Mouse (Mus musculus) NIH3T3 (cell line): ENCODE measurements around the gene Dnajc6.

Experiments used
- DNase-seq: peaks from one replicate; pipeline ENCODE4 v3.0.0-alpha.2; 2012; ENCODE audit warnings: low read depth

Gene Dnajc6

DNA sequence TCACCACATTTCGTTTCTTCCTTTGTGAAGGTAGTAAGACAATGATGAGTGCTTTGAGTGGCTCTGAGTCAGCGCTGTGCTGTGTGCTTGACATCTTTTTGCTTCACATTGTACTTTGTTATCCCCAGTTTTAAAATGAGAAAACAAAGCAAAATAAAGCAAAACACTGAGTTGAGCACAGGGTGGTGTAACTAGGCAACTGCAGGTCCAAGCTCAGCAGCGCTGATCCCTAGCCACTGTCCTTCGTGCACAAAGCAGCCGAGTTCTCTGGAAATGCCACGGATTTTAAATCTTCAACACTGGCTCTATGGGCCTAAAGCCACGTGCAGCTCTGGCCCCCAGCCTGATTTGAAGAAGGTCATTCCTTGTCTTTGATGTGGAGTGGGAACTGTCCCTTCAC, 72.6 kb downstream of the Dnajc6 start:
- no peak for DNase-seq

DNA sequence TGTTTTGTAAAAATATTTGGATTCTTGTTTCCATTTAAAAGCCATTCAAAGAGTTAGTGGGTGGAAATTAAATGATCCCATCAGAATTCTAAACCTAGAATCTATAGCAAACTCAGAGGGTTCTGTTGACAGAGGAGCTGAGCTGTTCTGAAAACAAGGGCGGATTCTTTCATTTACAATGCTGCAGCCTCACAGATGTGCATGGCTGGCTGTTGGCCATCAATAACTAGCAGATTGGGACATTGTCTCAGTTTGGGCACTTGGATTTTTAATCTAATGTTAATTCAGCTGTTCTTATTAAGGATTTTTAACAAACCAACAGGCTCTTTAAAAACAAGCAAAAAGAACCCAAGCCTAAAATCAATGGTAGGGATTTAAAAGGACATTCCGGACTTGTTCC, 75.7 kb downstream of the Dnajc6 start:
- no peak for DNase-seq

DNA sequence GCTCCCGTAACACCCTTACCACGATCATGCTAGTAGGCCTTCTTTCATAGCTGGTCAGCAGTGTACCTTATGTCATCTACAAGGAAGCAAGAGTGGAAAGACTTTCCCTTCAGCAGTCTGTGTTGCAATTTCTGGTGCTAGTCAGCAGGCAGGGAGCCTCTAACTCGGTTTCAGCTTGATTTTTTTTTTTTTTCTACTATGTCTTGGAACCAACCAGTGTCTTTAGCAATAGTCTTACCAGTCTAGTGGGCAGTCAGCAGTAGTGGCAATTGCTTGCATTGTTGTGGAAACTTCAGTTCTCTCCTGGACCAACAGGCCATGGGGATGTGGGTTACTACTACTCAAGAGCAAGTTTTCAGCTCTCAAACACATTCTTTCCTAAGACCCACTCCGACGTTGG, 78.9 kb downstream of the Dnajc6 start:
- DNase-seq = no peak

DNA sequence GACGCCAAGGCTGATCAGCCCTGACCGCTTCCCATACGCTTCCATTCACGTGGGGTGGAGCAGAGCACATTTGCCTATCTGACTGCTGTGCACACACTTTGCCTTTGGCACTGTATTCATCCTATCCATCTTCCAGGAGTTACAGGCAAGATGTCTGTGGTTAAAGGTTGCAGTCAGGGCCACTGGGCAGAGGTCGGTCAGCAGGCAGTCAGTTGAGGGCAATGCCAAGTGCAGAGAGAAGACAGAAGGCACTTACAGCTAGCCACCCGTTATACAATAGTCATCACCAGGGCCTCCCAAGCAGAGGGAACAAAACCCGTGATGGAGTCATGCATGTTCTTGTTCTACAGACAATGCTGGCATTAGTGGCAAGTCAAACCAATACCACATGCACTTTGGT, 82.3 kb downstream of the Dnajc6 start:
- DNase-seq = no peak

DNA sequence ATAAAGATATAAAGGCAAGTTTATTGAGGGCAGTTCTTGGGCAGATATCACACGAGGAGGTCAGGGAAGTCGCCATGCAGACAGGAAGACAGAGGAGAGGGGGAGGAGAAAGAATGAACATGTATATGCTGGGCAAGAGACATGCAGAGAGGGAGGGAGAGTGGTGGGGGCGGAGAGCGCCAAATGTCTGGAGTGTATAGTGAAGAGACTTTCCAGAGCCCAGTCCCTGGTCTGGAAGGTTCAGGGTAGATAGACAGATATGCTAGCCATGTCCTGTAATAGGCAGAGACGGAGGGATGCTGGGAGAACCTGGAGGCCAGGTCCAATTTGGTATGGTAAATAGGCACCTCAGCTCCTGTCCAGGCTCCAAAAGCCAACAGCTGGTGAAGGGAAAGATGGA, 83.1 kb downstream of the Dnajc6 start:
- DNase-seq = no peak

DNA sequence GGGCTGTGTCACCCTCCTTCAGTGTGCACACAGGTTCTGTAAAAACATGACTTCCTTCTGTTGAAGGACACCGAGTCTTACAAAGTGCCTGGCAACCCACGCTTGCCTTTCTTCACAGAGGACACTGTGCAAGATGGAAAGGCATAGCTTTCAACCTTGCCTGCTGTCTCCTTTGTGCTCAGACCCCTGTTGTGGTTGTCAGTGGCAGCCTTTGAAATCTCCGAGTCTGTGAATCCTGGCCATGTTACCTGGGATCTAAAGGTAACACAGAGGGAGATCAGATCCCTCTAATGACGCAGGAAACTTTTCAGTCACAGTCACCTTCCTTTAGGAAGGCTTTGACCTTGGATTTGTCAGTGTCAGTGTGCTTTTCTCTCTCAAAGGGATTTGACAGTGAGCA, 84.7 kb downstream of the Dnajc6 start:
- DNase-seq = no peak

DNA sequence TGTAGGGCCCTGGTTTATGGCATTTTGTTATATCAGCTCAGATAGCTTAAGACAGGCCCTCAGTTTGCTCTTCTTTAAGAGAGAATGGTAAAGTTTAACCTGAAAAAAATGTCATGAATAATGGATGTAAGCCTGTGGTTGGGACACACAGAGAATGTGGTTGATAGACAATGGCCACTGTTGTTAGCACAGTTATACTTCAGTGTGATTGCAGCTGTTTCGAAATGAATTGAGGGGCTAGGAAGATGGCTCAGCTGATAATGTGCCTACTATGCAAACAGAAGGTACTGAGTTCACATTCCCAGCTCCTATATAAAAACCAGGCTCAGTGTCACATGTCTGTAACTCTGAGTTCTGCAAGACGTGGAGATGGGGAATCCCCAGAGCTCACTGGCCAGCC, 86.4 kb downstream of the Dnajc6 start:
- DNase-seq = no peak

DNA sequence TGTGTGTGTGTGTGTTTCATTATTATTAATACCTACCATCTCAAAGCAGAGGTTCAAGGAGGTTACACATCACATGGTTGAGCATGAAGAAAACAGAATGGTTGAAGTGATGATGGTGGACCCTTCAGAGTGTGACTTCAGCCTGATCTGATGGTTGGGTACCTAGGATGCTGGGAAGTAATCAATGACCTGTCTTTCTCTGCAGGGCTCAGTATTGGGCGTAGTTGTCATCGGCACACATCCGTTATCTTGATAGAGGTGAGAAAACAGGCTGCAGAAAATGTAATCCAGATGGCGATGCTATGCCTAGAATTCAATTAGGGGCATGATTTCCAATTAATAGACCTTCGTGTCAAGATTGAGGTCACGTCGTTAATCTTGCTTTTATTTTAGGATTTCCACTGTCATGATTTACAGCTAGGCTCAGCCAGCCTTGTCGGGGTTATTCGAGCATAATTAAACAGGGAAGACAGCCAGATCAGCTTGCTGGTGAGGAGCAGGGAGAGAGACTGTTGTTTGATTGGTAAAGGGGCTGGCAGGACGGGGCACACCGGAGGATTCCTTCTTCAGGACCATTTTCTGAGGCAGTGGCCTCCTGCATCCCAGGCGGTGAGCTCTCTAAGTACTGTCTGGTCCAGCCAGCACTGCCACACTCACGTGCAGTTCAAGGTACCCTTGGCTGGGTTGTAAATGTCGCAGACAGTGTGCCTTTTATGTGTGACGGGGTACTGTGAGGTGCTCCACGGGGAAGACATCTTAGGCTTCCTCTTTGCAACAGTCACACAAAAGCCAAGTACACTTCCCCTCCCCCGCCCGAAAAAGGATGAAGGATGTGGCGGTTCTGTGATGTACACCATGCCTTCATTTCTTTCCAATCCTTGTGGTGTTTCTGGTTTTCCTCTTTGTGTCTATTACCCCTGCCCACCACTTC, 88.3 kb downstream of the Dnajc6 start:
- no peak for DNase-seq

DNA sequence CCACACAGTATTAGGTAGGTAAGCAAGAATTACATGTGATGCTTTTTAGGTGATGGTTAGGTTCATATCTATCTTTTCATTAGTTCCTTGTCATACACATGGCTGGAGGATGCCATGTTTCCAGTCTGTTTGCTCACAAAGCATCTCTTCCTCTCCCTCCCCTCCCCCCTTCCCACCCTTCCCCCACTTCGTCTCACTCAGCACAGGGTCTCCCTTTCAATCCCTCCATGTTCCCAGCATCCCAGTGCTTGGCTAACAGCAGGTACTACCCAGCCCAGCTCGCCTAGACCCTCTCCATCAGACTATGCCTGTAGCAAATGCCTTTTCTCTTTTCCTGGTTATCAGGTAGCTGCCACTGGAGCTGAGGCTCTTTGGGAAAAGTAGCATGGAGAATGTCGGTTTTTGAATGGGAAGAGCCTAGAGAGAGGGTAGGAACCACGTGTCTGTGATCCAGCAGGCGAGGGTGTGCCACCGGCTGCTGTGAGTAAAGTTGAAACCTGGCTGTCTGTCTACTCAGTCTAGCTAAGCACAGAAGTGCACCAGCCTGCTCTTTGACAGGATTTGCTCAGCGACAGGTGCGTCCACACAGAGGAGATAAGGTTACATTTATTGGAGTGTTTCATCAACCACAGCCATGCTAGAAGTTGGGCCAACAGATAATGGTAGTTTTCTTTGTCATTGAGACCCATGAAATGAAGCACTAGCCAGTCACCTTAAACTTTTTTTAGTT, 89.2 kb downstream of the Dnajc6 start:
- DNase-seq = no peak

DNA sequence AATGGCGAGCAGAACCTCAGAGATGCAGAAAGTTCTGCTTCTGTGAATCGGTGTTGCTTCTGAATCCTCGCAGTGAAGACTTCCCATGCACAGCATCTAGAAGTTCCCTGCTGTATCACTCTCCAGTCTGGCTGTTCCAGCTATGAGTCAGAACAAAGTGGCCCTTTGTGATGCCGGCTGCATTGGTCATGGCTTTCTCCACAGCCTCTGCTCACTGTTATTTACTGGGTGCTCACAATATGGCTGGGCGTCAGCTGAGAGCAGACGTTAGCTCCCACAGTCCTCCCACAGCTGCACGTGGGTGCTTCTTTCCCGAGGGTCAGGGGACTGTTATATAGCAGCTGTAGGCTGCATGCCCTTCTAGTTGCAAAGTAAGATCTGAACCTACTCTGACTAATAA, 92.5 kb downstream of the Dnajc6 start:
- peak; percentile 14 for DNase-seq

DNA sequence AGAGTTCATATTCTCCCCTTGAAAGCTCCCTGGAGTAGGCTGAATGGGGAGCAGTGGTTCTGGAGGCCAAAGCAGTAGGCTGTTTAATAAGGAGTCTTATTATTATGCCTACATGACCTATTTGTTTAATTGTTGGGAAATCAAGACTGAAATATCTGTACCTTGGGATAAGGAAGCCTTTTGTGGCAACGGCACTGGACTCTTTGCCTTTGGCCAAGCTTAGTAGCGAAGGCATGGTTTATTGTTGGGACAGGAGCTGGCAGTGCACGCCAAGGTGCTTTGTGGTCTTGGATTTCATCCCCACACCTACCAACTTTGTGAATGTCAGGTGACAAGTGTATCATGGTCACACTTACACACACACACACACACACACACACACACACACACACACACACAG, 93.3 kb downstream of the Dnajc6 start:
- no peak for DNase-seq

DNA sequence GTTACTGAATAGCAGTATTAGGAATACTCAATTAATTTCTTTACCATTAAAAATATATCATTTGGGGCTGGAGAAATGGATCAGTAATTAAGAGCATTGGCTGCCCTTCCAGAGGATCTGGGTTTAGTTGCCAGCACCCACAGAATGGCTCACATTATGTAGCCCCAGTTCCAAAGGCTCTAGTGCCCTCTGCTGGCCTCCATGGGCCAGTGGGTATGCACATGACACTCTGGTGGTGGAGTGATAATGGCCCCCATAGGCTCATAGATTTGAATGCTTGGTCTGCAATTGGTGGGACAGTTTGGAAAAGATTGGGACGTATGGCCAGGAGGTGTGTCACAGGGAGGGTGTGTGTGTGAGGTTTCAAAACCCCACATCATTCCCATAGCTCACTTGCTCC, 95.0 kb downstream of the Dnajc6 start:
- no peak for DNase-seq

DNA sequence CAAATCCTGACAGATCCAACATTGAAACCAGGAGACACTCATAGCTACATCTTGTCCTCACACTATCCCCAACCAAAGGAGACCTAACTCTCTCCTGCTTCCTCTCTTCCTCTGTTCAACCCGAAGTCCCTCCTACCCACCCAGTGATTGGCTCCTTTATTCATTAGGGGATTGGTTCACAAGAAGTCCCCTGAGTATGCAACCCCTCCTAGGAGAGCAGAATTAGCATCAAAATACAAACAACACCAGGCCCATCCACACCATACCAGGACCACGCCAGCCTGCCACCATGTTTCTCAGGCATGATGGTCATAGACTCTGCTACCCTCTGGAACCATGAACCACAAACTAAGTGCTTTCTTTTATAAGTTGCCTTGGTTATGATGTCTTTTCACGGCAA, 96.0 kb downstream of the Dnajc6 start:
- DNase-seq = no peak

DNA sequence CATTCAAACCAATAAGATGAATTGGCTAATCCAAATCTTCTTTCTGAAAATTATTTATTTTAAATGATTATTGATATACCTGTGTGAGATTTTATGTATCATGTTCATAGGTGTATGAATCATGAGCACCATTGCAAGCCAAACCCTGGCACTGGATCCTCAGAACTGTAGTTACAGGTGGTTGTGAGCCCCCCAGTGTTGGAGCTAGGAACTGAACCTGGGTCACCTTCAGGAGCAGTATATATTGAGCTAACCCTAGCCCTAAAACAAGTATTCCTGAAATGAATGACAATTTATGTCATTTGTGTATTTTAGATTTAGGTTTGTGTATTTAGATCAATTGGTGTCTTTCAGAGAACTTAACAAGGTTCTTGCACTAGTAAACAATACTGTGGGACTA, 105.3 kb downstream of the Dnajc6 start:
- peak; percentile 44 for DNase-seq

DNA sequence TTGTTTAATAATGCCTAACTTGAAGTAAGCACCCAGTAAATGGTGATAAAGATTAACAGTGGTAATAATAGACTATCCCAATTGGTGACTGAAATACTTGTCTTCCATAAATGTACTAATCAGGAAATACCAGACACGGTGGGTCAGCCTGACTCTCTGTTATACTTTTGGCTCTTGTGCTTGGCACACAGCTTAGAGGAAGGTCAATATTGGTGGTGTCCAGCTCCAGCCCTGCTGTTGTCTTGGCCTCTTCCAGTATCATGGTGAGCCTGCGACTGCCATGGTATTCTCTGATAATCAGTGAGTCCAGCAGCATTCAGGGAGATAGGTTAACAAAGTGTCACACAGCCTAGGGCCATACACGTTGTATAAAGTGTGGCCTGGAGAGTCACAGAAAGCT, 107.2 kb downstream of the Dnajc6 start:
- no peak for DNase-seq

DNA sequence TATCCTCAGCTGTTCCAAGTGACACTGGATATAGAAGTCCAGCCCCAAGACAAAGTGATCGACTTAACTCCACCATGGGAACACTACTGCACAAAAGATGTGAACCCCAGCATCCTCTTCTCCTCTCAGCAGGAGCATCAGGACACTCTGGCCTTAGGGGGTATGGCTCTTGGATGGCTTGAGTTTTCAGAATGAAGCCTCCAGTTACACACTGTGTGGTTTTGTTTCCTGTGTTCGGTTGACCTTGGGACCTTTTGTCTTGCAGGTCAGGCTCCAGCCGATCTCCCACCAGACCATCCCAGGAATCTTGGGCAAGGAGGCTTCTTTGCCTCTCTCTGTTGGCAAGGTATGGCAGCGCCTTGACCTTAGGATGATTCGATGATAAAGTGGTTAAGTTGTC, 120.1 kb downstream of the Dnajc6 start:
- DNase-seq = no peak

DNA sequence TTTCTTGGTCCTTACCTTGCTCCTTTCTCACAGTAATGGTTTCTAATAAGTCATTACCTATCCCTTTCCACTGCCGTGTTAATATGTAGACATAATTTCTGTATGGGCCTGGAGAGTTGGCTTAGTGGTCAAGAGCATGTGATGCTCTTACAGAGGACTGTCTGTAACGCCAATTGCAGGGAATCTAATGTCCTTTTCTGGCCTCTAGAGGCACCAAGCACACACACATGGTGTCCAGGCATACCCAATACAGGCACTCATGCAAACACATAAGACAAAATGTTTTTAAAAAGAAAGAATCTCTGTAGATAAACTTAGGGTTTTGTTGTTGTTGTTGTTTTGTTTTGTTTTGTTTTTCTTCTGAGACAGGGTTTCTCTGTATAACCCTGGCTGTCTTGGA, 121.3 kb downstream of the Dnajc6 start:
- peak; percentile 27 for DNase-seq

DNA sequence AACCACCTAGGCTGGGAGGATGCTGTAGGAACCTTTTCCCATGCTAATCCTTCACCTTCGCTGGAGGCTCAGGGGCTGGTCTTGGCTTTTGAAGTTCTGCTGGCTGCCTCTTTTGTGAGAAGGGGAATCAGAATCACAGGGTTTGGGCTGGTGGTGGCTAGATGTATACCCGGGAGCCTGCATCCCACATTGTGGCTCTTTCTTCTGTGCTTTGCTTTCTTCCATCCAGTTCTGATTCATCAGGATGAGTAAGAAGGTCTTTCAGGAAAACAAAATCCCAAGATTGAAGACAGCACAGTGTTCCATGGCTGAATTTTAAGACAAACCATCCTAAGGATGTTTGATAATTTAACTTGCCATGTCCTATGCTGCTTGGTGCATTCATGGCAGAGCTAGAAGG, 123.8 kb downstream of the Dnajc6 start:
- DNase-seq = no peak

DNA sequence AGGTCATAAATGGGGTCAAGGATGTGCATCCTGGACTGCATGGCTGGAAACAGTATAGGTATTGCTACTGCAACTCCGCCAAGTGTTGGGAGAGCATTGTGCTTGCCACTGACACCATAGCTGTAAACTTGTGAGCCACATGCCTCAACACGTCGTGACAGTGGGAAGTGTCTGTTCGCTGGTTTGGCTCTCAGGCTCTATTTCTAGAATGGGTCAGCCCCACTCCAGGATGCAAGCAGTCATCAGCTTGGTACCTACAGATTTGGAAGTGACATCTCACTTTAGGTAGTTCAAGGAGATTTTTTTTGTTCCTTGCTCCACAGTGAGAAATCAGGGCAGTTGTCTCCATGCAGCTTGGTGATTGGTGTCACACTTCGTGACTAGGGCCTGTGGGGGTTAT, 124.8 kb downstream of the Dnajc6 start:
- DNase-seq = no peak

DNA sequence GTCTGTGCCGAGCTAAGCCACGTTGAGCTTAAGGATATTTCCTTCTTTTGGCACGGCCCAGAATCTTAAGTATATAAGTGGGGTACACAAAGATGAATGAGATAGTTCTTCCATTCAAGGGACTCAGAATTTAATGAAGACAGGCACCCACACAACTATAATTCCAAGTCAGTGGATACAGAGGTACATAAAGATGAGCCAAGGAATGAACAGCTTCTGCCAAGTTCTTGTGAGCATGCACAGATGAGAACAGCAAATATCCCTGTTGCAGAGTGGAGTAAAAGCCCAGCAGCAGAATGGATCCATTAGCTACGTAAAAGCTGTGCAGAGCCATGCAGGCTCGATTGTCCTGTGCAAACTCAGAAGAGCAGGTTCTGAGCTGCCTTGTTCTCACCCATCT, 128.8 kb downstream of the Dnajc6 start:
- DNase-seq = no peak

DNA sequence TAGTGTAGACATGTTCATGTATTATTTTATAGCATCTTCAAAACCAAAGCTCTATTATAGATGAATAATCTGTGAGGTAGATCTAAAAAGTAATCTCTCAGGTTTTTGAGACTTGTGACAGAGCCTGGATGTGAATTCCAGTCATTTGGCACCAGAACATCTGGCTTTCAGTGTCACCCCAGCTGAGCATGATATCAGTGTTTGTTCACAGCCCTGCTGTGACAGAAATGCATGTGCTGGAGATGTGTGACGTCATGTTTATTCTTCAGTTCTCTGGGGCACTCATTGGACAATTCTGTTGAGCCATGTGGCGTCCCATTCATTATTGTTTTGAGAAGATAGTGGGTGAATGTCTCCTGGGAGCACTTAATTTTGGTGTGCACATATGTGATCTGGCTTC, 139.1 kb downstream of the Dnajc6 start:
- DNase-seq = no peak

DNA sequence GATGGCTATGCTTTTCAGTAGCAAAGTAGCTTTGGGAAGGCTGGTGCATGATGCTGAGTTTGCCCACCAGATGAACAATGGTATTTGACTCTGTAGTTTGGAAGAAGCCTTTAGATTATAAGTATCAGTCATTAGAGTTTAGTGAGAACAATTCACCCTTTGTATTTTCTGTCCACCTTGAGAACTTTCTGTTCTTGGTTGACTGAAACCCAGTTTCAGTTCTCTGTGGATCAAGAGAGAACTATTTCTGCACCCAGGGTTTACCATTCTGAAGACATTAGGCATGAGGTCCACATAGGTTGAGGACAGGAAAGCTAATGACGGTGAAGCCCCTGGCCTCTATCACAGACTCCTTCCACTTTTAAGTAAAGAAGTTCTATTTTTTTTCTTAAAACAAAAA, 141.0 kb downstream of the Dnajc6 start:
- DNase-seq = no peak

DNA sequence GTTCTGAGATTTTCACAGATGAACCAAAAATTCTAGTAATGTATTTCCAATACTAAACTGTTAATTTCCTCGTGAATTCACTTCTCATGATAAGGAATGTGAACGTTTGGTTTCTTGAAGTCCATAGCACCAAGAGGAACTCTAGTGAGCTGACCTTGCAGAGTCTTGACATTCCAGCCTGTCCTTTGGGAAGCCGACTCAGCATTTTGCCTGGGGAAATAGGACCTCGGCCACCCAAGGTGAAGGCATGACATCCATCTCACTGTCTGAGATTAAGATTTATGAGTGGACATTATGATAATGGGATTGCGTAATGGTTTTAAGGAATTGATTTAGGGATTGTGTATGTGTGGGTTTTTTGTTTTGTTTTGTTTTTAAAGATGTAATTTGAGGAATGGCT, 144.2 kb downstream of the Dnajc6 start:
- DNase-seq = peak; percentile 57

DNA sequence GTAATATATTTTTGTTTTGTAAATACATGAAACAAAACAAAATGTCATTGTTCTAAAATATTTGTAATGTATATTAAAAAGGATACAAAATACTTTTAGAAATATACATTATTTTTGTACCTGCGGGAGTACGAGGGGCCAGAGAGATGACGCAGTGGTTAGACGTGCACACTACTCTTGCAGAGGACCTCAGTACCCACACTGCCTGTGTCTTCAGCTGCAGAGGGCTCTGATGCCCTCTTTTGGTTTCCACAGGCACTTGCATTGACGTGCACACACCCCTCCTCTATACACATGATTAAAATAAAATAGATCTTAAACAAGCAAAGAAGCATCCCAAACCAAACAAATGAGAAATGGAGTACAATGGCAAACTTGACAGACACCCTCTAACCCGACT, 146.3 kb downstream of the Dnajc6 start:
- DNase-seq = peak; percentile 30
